Mouse (Mus musculus) MEL-GATA-1-ER (cell line): ENCODE measurements at regions not wholly inside any gene's neighbourhood (a gene's known extent, or its start where the extent isn't known, plus 50 kb on each side); places are given as distances from the start of the nearest gene placed in this dataset.
"Not testable (repeated sequence)": the region's sequence is repeated elsewhere in the genome, so short reads cannot be mapped to it uniquely, and the experiment has no call there.

Experiments
- DNase-seq: peaks from one replicate; pipeline ENCODE4 v3.0.0-alpha.2; 2012; ENCODE audit warnings: low read depth; ENCODE audit errors: extremely low read depth

GRCm38 (mm10) chr6:31130522-31130921, 171.6 kb upstream of the Klf14 start:
- no peak for DNase-seq

- DNase-seq = no peak
Observed at GRCm38 (mm10) chr6:31131716-31132115, 172.8 kb upstream of the Klf14 start.

GRCm38 (mm10) chr6:31132396-31133190, 173.7 kb upstream of the Klf14 start:
- DNase-seq = no peak

- DNase-seq = no peak
Observed at GRCm38 (mm10) chr6:31133896-31134735, 175.2 kb upstream of the Klf14 start.

GRCm38 (mm10) chr6:31134736-31135077, 175.8 kb upstream of the Klf14 start:
- DNase-seq = no peak

GRCm38 (mm10) chr6:31135580-31135979, 176.7 kb upstream of the Klf14 start:
- DNase-seq = no peak

- no peak for DNase-seq
Observed at GRCm38 (mm10) chr6:31136895-31137294, 178.0 kb upstream of the Klf14 start.

GRCm38 (mm10) chr6:31137351-31137750, 178.5 kb upstream of the Klf14 start:
- no peak for DNase-seq

GRCm38 (mm10) chr6:31140000-31140399, 181.1 kb upstream of the Klf14 start:
- DNase-seq = no peak

- no peak for DNase-seq
Observed at GRCm38 (mm10) chr6:31140593-31140992, 181.7 kb upstream of the Klf14 start.

- no peak for DNase-seq
Observed at GRCm38 (mm10) chr6:31141486-31141885, 182.6 kb upstream of the Klf14 start.

- not testable (repeated sequence) for DNase-seq
Observed at GRCm38 (mm10) chr6:31142479-31143007, 183.7 kb upstream of the Klf14 start.

GRCm38 (mm10) chr6:31145687-31146086, 186.8 kb upstream of the Klf14 start:
- DNase-seq = no peak

- DNase-seq = no peak
Observed at GRCm38 (mm10) chr6:31146779-31147178, 187.9 kb upstream of the Klf14 start.

GRCm38 (mm10) chr6:31147682-31148081, 188.8 kb upstream of the Klf14 start:
- no peak for DNase-seq

- DNase-seq = no peak
Observed at GRCm38 (mm10) chr6:31148311-31148856, 189.5 kb upstream of the Klf14 start.

GRCm38 (mm10) chr6:31149164-31149563, 190.3 kb upstream of the Klf14 start:
- DNase-seq = no peak

- no peak for DNase-seq
Observed at GRCm38 (mm10) chr6:31150416-31150815, 191.5 kb upstream of the Klf14 start.

GRCm38 (mm10) chr6:31155857-31156256, 197.0 kb upstream of the Klf14 start:
- no peak for DNase-seq

GRCm38 (mm10) chr6:31156999-31157398, 198.1 kb upstream of the Klf14 start:
- no peak for DNase-seq

GRCm38 (mm10) chr6:31157429-31157828, 198.6 kb upstream of the Klf14 start:
- DNase-seq = no peak

GRCm38 (mm10) chr6:31158648-31159047, 199.8 kb upstream of the Klf14 start:
- no peak for DNase-seq
